Mouse (Mus musculus): ENCODE measurements around the gene Ly6g5b.

- TF ChIP-seq CTCF (IDR thresholded peaks at IDR 0.05; ENCODE audit: control insufficient read depth, insufficient read depth, insufficient replicate concordance, low read depth, low read length) (no peak), POLR2A (IDR thresholded peaks at IDR 0.05; ENCODE audit: control insufficient read depth, low read depth, low read length) (no peak)
Observed at GRCm38 (mm10) chr17:35100196-35100765, 14.9 kb downstream of the Ly6g5b start.
